Mouse (Mus musculus) heart, postnatal 0 days (tissue): ENCODE measurements at regions not wholly inside any gene's neighbourhood (a gene's known extent, or its start where the extent isn't known, plus 50 kb on each side); places are given as distances from the start of the nearest gene placed in this dataset.

ENCODE experiments used
- CTCF ChIP-seq: IDR thresholded peaks from 2 replicates; pipeline ENCODE4 v1.5.1; 2016; ENCODE audit warnings: antibody characterized with exemption, control low read depth, low read depth
- EP300 ChIP-seq: IDR thresholded peaks from 2 replicates; pipeline ENCODE4 v1.6.1; 2016; ENCODE audit warnings: antibody characterized with exemption, low read depth

DNA sequence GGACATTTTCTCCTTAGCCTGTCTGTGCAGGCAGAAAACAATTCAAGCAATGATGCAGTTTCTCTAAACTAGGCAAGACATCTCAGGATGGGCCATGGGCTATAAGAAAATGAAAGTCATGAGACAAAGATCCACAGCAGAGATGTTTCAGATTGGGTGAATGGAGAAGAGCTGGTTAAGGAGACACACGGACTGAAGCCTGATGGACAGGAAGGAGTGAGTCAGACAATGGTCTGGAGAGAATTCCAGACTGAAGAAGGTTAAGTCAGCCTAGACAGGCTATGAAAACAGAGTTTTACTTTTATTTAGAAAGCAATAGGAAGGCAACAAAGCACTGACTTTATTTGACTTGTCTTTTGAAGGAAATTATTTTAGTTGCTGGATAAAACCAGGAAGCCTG lies 137.5 kb upstream of the Il6 start:
- no peak for TF ChIP-seq CTCF
- no peak for TF ChIP-seq EP300
